Mouse (Mus musculus): ENCODE data around the gene Ttc38. TPM values are rescaled to one million over a fixed set of nuclear protein-coding genes. Genes with fewer than 3 reads are reported as not detected.

Ttc38 gene
- polyA plus RNA-seq, 1 experiment from 2014 or later: 10.7 TPM

Other genes with a start within 250 kb of the Ttc38 start
- gene Wnt7b, start 249.8 kb upstream of the Ttc38 start, polyA plus RNA-seq (2015; fragmentation: Nextera tagmentation; extraction: Ambion mirVana): 0.09 and 0.19 TPM in 2 replicates
- 41.8 and 51.3 TPM in 2 replicates for gene Ppara, start 97.3 kb upstream of the Ttc38 start, polyA plus RNA-seq (2015; fragmentation: Nextera tagmentation; extraction: Ambion mirVana)
- gene Cdpf1, start 20.6 kb upstream of the Ttc38 start, polyA plus RNA-seq (2015; fragmentation: Nextera tagmentation; extraction: Ambion mirVana): 17.2 and 18.6 TPM in 2 replicates
- gene Pkdrej, start 10.6 kb upstream of the Ttc38 start, polyA plus RNA-seq (2015; fragmentation: Nextera tagmentation; extraction: Ambion mirVana): 0.09 TPM in 2 replicates
- gene Gtse1, start 27.4 kb downstream of the Ttc38 start, polyA plus RNA-seq (2015; fragmentation: Nextera tagmentation; extraction: Ambion mirVana): 23.0 TPM in 2 replicates
- gene Trmu, start 47.0 kb downstream of the Ttc38 start, polyA plus RNA-seq (2015; fragmentation: Nextera tagmentation; extraction: Ambion mirVana): 15.4 and 15.5 TPM in 2 replicates
- 0.02 and 0.09 TPM in 2 replicates for gene Celsr1, start 201.5 kb downstream of the Ttc38 start, polyA plus RNA-seq (2015; fragmentation: Nextera tagmentation; extraction: Ambion mirVana)
- 3.4 and 3.5 TPM in 2 replicates for gene Gramd4, start 225.4 kb downstream of the Ttc38 start, polyA plus RNA-seq (2015; fragmentation: Nextera tagmentation; extraction: Ambion mirVana)